Mouse (Mus musculus) urinary bladder, adult 2 months (tissue): ENCODE data around the gene Ahcyl1. TPM values are rescaled to one million over a fixed set of nuclear protein-coding genes. Genes with fewer than 3 reads are reported as not detected.
"Not testable (repeated sequence)": the region's sequence is repeated elsewhere in the genome, so short reads cannot be mapped to it uniquely, and the experiment has no call there.

Source experiments
- DNase-seq: peaks from one replicate; pipeline ENCODE4 v3.0.0; 2022; ENCODE audit warnings: low spot score
- polyA plus RNA-seq: library from polyadenylated mRNA; depleted of rRNA; stranded (reverse); fragments of >200 nt; gene quantifications from 2 replicates; pipeline ENCODE4 v1.2.3, GENCODE M21; 2012; rRNA removed

Ahcyl1 gene
- 101 and 110 TPM in 2 replicates for polyA plus RNA-seq

- DNase-seq: peak; percentile 95
These were observed at the start of gene Ahcyl1 for GRCm38 (mm10) chr3:107695948-107696881. TSS of gene Ahcyl1 (minus strand) at chr3:107696560.

GRCm38 (mm10) chr3:107746026-107746425, 49.7 kb upstream of the Ahcyl1 start:
- peak; percentile 4 for DNase-seq

GRCm38 (mm10) chr3:107743650-107744049, 47.3 kb upstream of the Ahcyl1 start:
- no peak for DNase-seq

GRCm38 (mm10) chr3:107743107-107743506, 46.7 kb upstream of the Ahcyl1 start:
- no peak for DNase-seq

GRCm38 (mm10) chr3:107742071-107742710, 45.8 kb upstream of the Ahcyl1 start:
- no peak for DNase-seq

- no peak for DNase-seq
These were observed 45.0 kb upstream of the Ahcyl1 start for GRCm38 (mm10) chr3:107741387-107741786.

- no peak for DNase-seq
These were observed 44.3 kb upstream of the Ahcyl1 start for GRCm38 (mm10) chr3:107740578-107741207.

GRCm38 (mm10) chr3:107739966-107740365, 43.6 kb upstream of the Ahcyl1 start:
- DNase-seq: no peak

GRCm38 (mm10) chr3:107739456-107739855, 43.1 kb upstream of the Ahcyl1 start:
- no peak for DNase-seq

GRCm38 (mm10) chr3:107738620-107739019, 42.3 kb upstream of the Ahcyl1 start:
- no peak for DNase-seq

- DNase-seq: no peak
These were observed 41.3 kb upstream of the Ahcyl1 start for GRCm38 (mm10) chr3:107737609-107738190.

GRCm38 (mm10) chr3:107735620-107736019, 39.3 kb upstream of the Ahcyl1 start:
- not testable (repeated sequence) for DNase-seq

- DNase-seq: no peak
These were observed 37.0 kb upstream of the Ahcyl1 start for GRCm38 (mm10) chr3:107733329-107733728.

GRCm38 (mm10) chr3:107730236-107730635, 33.9 kb upstream of the Ahcyl1 start:
- DNase-seq: no peak

GRCm38 (mm10) chr3:107728509-107728908, 32.1 kb upstream of the Ahcyl1 start:
- no peak for DNase-seq

- DNase-seq: no peak
These were observed 19.6 kb upstream of the Ahcyl1 start for GRCm38 (mm10) chr3:107715971-107716370.

GRCm38 (mm10) chr3:107714276-107714933, 18.0 kb upstream of the Ahcyl1 start:
- DNase-seq: no peak

GRCm38 (mm10) chr3:107712081-107712480, 15.7 kb upstream of the Ahcyl1 start:
- no peak for DNase-seq

GRCm38 (mm10) chr3:107709156-107709555, 12.8 kb upstream of the Ahcyl1 start:
- DNase-seq: no peak

- DNase-seq: no peak
These were observed 10.9 kb upstream of the Ahcyl1 start for GRCm38 (mm10) chr3:107707239-107707638.

GRCm38 (mm10) chr3:107706164-107706563, 9.8 kb upstream of the Ahcyl1 start:
- DNase-seq: no peak

GRCm38 (mm10) chr3:107704371-107704705, 8.0 kb upstream of the Ahcyl1 start:
- DNase-seq: no peak
